Mouse (Mus musculus): ENCODE data around the gene Kcnip1. TPM values are rescaled to one million over a fixed set of nuclear protein-coding genes. Genes with fewer than 3 reads are reported as not detected.

Gene Kcnip1
- polyA plus RNA-seq (2012; rRNA removed), result 3.7 and 6.5 TPM in 2 replicates

GRCm38 (mm10) chr11:33992938-33993337, at the start of gene Kcnip1:
Gene Kcnip1 (minus strand): TSS chr11:33993152.

GRCm38 (mm10) chr11:33962688-33963407, 30.1 kb downstream of the Kcnip1 start, which contains the start of gene Kcnmb1:
Gene Kcnmb1 (plus strand): TSS chr11:33963013.

GRCm38 (mm10) chr11:33598986-33599385, 394.0 kb downstream of the Kcnip1 start, which contains the start of gene D130052B06Rik:
Gene D130052B06Rik (plus strand): TSS chr11:33599302.

Other genes starting within 250 kb of the Kcnip1 start
- 0.12 and 0.37 TPM in 2 replicates for gene Kcnmb1, start 30.1 kb downstream of the Kcnip1 start, polyA plus RNA-seq (2012; rRNA removed)
- gene Lcp2, start 53.8 kb upstream of the Kcnip1 start, polyA plus RNA-seq (2012; rRNA removed), result 2.3 and 2.4 TPM in 2 replicates
- not detected in 2 replicates for gene 4930469K13Rik, start 105.4 kb upstream of the Kcnip1 start, polyA plus RNA-seq (2012; rRNA removed)
- 0.02 and 0.04 TPM in 2 replicates for gene Foxi1, start 214.9 kb upstream of the Kcnip1 start, polyA plus RNA-seq (2012; rRNA removed)